ENCODE assay signal across 8 mouse cellular contexts in genomic region chr12:34714266-34714939, GRCm38 (mm10).
DNase-seq lines count a peak whose midpoint lies in the region; ATAC-seq lines count a peak whose summit lies in the region.

No protein-coding gene starts in this region.

- no peaks in the 10 kb centered on the region for H3K9me3 ChIP-seq in midbrain, embryonic 13.5 days
- no peaks in the 10 kb centered on the region for H3K9me3 ChIP-seq in midbrain, embryonic 10.5 days (replicated peaks)
- H3K9me3 ChIP-seq in heart, embryonic 11.5 days (replicated peaks; ENCODE audit: control insufficient read depth, low read length) = no peaks in the 10 kb centered on the region
- no peaks in the 10 kb centered on the region for H3K9me3 ChIP-seq in stomach, embryonic 16.5 days (replicated peaks; ENCODE audit: control insufficient read depth, low read length)

- no peak overlapping the region for H3K9ac ChIP-seq in midbrain, embryonic 13.5 days (replicated peaks)
- H3K9ac ChIP-seq in heart, embryonic 11.5 days (ENCODE audit: low read depth, low read length) = no peak overlapping the region
- H3K9ac ChIP-seq in stomach, embryonic 16.5 days (ENCODE audit: low read length) = peak overlapping the region; percentile 39; the same call in 1 of the 2 replicates

- H3K4me3 ChIP-seq in midbrain, embryonic 13.5 days (replicated peaks) = no peak overlapping the region
- no peak overlapping the region for H3K4me3 ChIP-seq in midbrain, embryonic 10.5 days
- no peak overlapping the region for H3K4me3 ChIP-seq in heart, embryonic 11.5 days (ENCODE audit: low read depth, low read length)
- H3K4me3 ChIP-seq in stomach, embryonic 16.5 days (replicated peaks; ENCODE audit: low read length) = peak overlapping the region; percentile 32

- peak; percentile 56 for ATAC-seq in midbrain, embryonic 13.5 days
- no peak for ATAC-seq in heart, embryonic 11.5 days (replicated peaks; ENCODE audit: insufficient number of reproducible peaks, low FRiP score, low TSS enrichment)
- peak; percentile 77 for ATAC-seq in stomach, embryonic 16.5 days (ENCODE audit: insufficient read depth, low FRiP score)

- intact Hi-C loops in gastrocnemius, postnatal 36 days (cut with DNase I) = no loop called here
- intact Hi-C loops in gastrocnemius, postnatal 14 days (cut with DNase I; ENCODE audit: low total_unique reads) = no loop called here

- WGBS in midbrain, embryonic 13.5 days = 65% methylated on average over 14 of the region's 14 CpGs
- WGBS in midbrain, embryonic 10.5 days = 84% methylated on average over 14 of the region's 14 CpGs
- WGBS in heart, embryonic 11.5 days (ENCODE audit: insufficient replicate concordance) = 60% methylated on average over 14 of the region's 14 CpGs
- WGBS in stomach, embryonic 16.5 days = 29% methylated on average over 14 of the region's 14 CpGs

- no peak overlapping the region for H3K27ac ChIP-seq in midbrain, embryonic 13.5 days
- no peak overlapping the region for H3K27ac ChIP-seq in midbrain, embryonic 10.5 days (replicated peaks)
- H3K27ac ChIP-seq in heart, embryonic 11.5 days (ENCODE audit: low read depth, low read length) = peak overlapping the region; percentile 50; the same call in 1 of the 2 replicates
- H3K27ac ChIP-seq in stomach, embryonic 16.5 days (ENCODE audit: low read length) = peak overlapping the region; percentile 68

- H3K36me3 ChIP-seq in midbrain, embryonic 13.5 days = no peaks in the 10 kb centered on the region
- no peaks in the 10 kb centered on the region for H3K36me3 ChIP-seq in midbrain, embryonic 10.5 days
- H3K36me3 ChIP-seq in heart, embryonic 11.5 days (ENCODE audit: control insufficient read depth, insufficient read depth, low read length) = no peaks in the 10 kb centered on the region
- H3K36me3 ChIP-seq in stomach, embryonic 16.5 days (ENCODE audit: control insufficient read depth, insufficient read depth, low read length) = no peaks in the 10 kb centered on the region

- no peaks in the 10 kb centered on the region for H3K4me1 ChIP-seq in midbrain, embryonic 13.5 days (replicated peaks)
- no peaks in the 10 kb centered on the region for H3K4me1 ChIP-seq in midbrain, embryonic 10.5 days
- H3K4me1 ChIP-seq in heart, embryonic 11.5 days (ENCODE audit: control insufficient read depth, insufficient read depth, low read length) = no peaks in the 10 kb centered on the region
- peaks cover 5% of the 10 kb centered on the region; the same call in 1 of the 2 replicates for H3K4me1 ChIP-seq in stomach, embryonic 16.5 days (ENCODE audit: control insufficient read depth, insufficient read depth, low read length)

- H3K27me3 ChIP-seq in midbrain, embryonic 13.5 days = no peaks in the 10 kb centered on the region
- H3K27me3 ChIP-seq in midbrain, embryonic 10.5 days (ENCODE audit: low read depth, poor library complexity, severe bottlenecking) = no peaks in the 10 kb centered on the region
- no peaks in the 10 kb centered on the region for H3K27me3 ChIP-seq in heart, embryonic 11.5 days (ENCODE audit: control insufficient read depth, insufficient read depth, low read length)
- no peaks in the 10 kb centered on the region for H3K27me3 ChIP-seq in stomach, embryonic 16.5 days (ENCODE audit: control insufficient read depth, insufficient read depth, low read length)

- H3K4me2 ChIP-seq in midbrain, embryonic 13.5 days (replicated peaks) = no peak overlapping the region
- peak overlapping the region; percentile 40 for H3K4me2 ChIP-seq in heart, embryonic 11.5 days
- peak overlapping the region; percentile 51 for H3K4me2 ChIP-seq in stomach, embryonic 16.5 days (ENCODE audit: low read depth, low read length)

- DNase-seq in midbrain, embryonic 10.5 days (ENCODE audit: low spot score) = no peak
- peak; percentile 17 for DNase-seq in liver
- no peak for DNase-seq in layer of hippocampus, postnatal 36 days
- DNase-seq in gastrocnemius, postnatal 36 days = no peak
- no peak for DNase-seq in gastrocnemius, postnatal 14 days

Comparison
In these comparisons a context has a peak if more than half of its experiments do, and no peak if none do; other contexts are left out.
1. H3K27ac ChIP-seq: peak in heart, embryonic 11.5 days (single experiment) and stomach, embryonic 16.5 days (single experiment); none in midbrain, embryonic 13.5 days (single experiment) and midbrain, embryonic 10.5 days (single experiment).